Mouse (Mus musculus) brain, embryonic 14.5 days (tissue): ENCODE results near the gene Patl1.

Source experiments
- CTCF ChIP-seq: fragments of 200-500 bp; IDR thresholded peaks from 2 replicates; pipeline ENCODE4 v1.5.1; 2012; ENCODE audit warnings: inconsistent platforms, mild to moderate bottlenecking, moderate library complexity, borderline replicate concordance; ENCODE audit not compliant: insufficient read depth, insufficient read length; ENCODE audit errors: extremely low read depth
- POLR2A ChIP-seq: fragments of 200-500 bp; IDR thresholded peaks from 2 replicates; pipeline ENCODE4 v1.6.1; 2012; ENCODE audit warnings: mild to moderate bottlenecking, inconsistent platforms, borderline replicate concordance; ENCODE audit not compliant: poor library complexity, insufficient read depth, insufficient read length, severe bottlenecking; ENCODE audit errors: extremely low read depth

GRCm38 (mm10) chr19:11950747-11951146, 38.5 kb downstream of the Patl1 start:
- TF ChIP-seq CTCF, result no peak
- no peak for TF ChIP-seq POLR2A
